Mouse (Mus musculus): Measurements from ENCODE around the gene Parm1.

DNA sequence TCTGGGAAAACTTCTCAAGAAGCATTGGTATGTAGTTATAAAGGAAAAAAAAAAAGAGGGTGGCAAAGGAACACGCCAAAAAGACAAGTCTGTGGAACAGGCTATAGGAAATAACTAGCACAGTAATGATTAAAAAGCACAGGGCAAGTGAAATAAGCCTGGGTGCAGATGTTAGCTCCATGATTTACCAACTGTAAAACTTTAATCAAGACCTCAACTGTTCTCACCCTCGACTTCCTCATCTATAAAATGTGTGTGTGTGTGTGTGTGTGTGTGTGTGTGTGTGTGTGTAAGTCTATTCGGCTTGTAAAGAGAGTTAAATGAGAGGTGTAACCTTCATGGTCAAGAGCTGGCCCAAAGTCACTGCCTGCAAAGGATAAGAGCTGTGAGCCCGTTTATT lies 91.6 kb downstream of the Parm1 start:
- no peak for TF ChIP-seq CTCF (IDR thresholded peaks at IDR 0.05; ENCODE audit: insufficient read depth, low read length)
- TF ChIP-seq POLR2A (IDR thresholded peaks at IDR 0.05; ENCODE audit: borderline replicate concordance, extremely low read depth, low read depth, low read length): no peak
